Mouse (Mus musculus): ENCODE data around the gene Rpl37. TPM values are rescaled to one million over a fixed set of nuclear protein-coding genes. Genes with fewer than 3 reads are reported as not detected.
A peak's percentile ranks its signal among the peaks of the same experiment; 100 is the strongest.
"Not testable (repeated sequence)": the region's sequence is repeated elsewhere in the genome, so short reads cannot be mapped to it uniquely, and the experiment has no call there.

Gene Rpl37
- polyA plus RNA-seq, 3 experiments from 2014 or later: 1,587 to 2,567 (median 2,159) TPM

GRCm38 (mm10) chr15:5126456-5126855 lies 10.0 kb downstream of the Rpl37 start:
- no peak for ATAC-seq

GRCm38 (mm10) chr15:5127487-5127886 lies 11.0 kb downstream of the Rpl37 start:
- ATAC-seq: no peak

- ATAC-seq: no peak
These were observed 11.9 kb downstream of the Rpl37 start for GRCm38 (mm10) chr15:5128176-5128940.

- no peak for ATAC-seq
These were observed 12.8 kb downstream of the Rpl37 start for GRCm38 (mm10) chr15:5129111-5129805.

- ATAC-seq: not testable (repeated sequence)
These were observed 14.6 kb downstream of the Rpl37 start for GRCm38 (mm10) chr15:5130887-5131668.

GRCm38 (mm10) chr15:5133301-5133700 lies 16.9 kb downstream of the Rpl37 start:
- no peak for ATAC-seq

GRCm38 (mm10) chr15:5134179-5134578 lies 17.7 kb downstream of the Rpl37 start:
- no peak for ATAC-seq

- ATAC-seq: no peak
These were observed 18.6 kb downstream of the Rpl37 start for GRCm38 (mm10) chr15:5134945-5135483.

- ATAC-seq: no peak
These were observed 21.8 kb downstream of the Rpl37 start for GRCm38 (mm10) chr15:5138021-5138856.

GRCm38 (mm10) chr15:5139366-5139765 lies 22.9 kb downstream of the Rpl37 start:
- no peak for ATAC-seq

GRCm38 (mm10) chr15:5139863-5140262 lies 23.4 kb downstream of the Rpl37 start:
- no peak for ATAC-seq

GRCm38 (mm10) chr15:5140357-5140756 lies 23.9 kb downstream of the Rpl37 start:
- no peak for ATAC-seq

GRCm38 (mm10) chr15:5142047-5142446 lies 25.6 kb downstream of the Rpl37 start:
- no peak for ATAC-seq

GRCm38 (mm10) chr15:5142714-5143113 lies 26.3 kb downstream of the Rpl37 start:
- ATAC-seq: no peak

GRCm38 (mm10) chr15:5143361-5144020 lies 27.0 kb downstream of the Rpl37 start, which contains the start of gene Prkaa1:
Gene Prkaa1, plus strand, starts transcription at chr15:5143861.
- peak; percentile 70 for ATAC-seq

- ATAC-seq: peak; percentile 22
These were observed 27.8 kb downstream of the Rpl37 start for GRCm38 (mm10) chr15:5144021-5144778.

GRCm38 (mm10) chr15:5145196-5145945 lies 28.9 kb downstream of the Rpl37 start:
- no peak for ATAC-seq

- ATAC-seq: no peak
These were observed 32.7 kb downstream of the Rpl37 start for GRCm38 (mm10) chr15:5149187-5149586.

- no peak for ATAC-seq
These were observed 35.7 kb downstream of the Rpl37 start for GRCm38 (mm10) chr15:5152171-5152570.

GRCm38 (mm10) chr15:5154621-5155020 lies 38.2 kb downstream of the Rpl37 start:
- ATAC-seq: no peak
